Mouse (Mus musculus) kidney, postnatal 0 days (tissue): Measurements from ENCODE around the gene Kif13a. TPM values are rescaled to one million over a fixed set of nuclear protein-coding genes. Genes with fewer than 3 reads are reported as not detected.

Experiments
- ATAC-seq: fragments of 200-750 bp; cut with Nextera tagmentation; replicated peaks from 2 replicates; pipeline ENCODE4 v1.8.0; 2017; ENCODE audit warnings: low read depth, moderate number of reproducible peaks, moderate TSS enrichment, moderate library complexity; ENCODE audit not compliant: low FRiP score
- DNase-seq: peaks from one replicate; pipeline ENCODE4 v3.0.0-alpha.2; 2016; ENCODE audit warnings: low spot score
- H3K27ac ChIP-seq: fragments of 300-500 bp; sonication (generic); 2 replicates; pipeline ENCODE4 v1.5.1; 2014; ENCODE audit warnings: mild to moderate bottlenecking
- H3K27me3 ChIP-seq: fragments of 300-500 bp; sonication (generic); 2 replicates; pipeline ENCODE4 v1.6.1; 2014; ENCODE audit warnings: low read length, mixed read lengths; ENCODE audit not compliant: insufficient read depth
- H3K36me3 ChIP-seq: fragments of 300-500 bp; sonication (generic); 2 replicates; pipeline ENCODE4 v1.6.1; 2014; ENCODE audit warnings: low read length, mixed read lengths; ENCODE audit not compliant: insufficient read depth
- H3K4me1 ChIP-seq: fragments of 300-500 bp; sonication (generic); replicated peaks from 2 replicates; pipeline ENCODE4 v1.6.1; 2014; ENCODE audit warnings: antibody characterized with exemption, low read length, mixed read lengths; ENCODE audit not compliant: insufficient read depth
- H3K4me2 ChIP-seq: fragments of 300-500 bp; sonication (generic); 2 replicates; pipeline ENCODE4 v1.6.1; 2014; ENCODE audit warnings: mild to moderate bottlenecking, low read length, moderate library complexity, mixed read lengths
- H3K4me3 ChIP-seq: fragments of 300-500 bp; sonication (generic); replicated peaks from 2 replicates; pipeline ENCODE4 v1.5.1; 2014; ENCODE audit warnings: low read depth, low read length
- H3K9ac ChIP-seq: fragments of 300-500 bp; sonication (generic); 2 replicates; pipeline ENCODE4 v1.6.1; 2014; ENCODE audit warnings: low read depth, low read length
- H3K9me3 ChIP-seq: fragments of 300-500 bp; sonication (generic); replicated peaks from 2 replicates; pipeline ENCODE4 v1.6.1; 2016; ENCODE audit warnings: low read length, inconsistent platforms, mixed read lengths
- CTCF ChIP-seq: IDR thresholded peaks from 2 replicates; pipeline ENCODE4 v1.5.1; 2016; ENCODE audit warnings: antibody characterized with exemption, low read depth, mild to moderate bottlenecking, moderate library complexity
- WGBS: fragments of 180-500 bp; shearing (Covaris S2); extraction: QIAGEN DNeasy Blood & Tissue Kit; methylation state at CpG from one replicate; pipeline ENCODE4 v1.1.7; 2014; 5-methylcytosine and 5-hydroxymethylcytosine counted together
- polyA plus RNA-seq: library from polyadenylated mRNA; unstranded; fragments of >200 nt; fragmentation: Nextera tagmentation; extraction: Ambion mirVana; gene quantifications from 2 replicates; pipeline ENCODE4 v1.2.1, GENCODE M21; 2015

Kif13a gene
- polyA plus RNA-seq, 1 experiment from 2014 or later: 13.1 TPM

DNA sequence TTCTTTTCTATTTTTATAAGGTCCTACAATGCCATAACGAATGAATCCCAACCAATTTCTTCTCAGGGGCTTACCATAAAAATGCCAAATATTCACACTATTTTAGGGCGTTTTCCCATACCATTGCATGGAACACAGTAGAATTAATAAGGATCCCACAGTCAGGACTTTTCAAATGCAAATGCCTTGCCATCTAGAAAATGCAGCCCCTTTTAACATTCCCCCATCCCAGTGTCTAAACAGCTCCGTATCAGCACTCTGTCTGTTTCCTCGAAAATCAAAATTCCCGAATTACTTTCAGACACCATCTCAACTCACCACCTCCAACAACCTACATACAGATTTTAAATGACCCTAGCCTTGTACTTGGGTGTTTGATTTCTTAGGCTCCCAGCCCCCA lies 1.3 kb downstream of the Kif13a start:
- DNase-seq (no peak), ATAC-seq (no peak)
- no peaks in the 10 kb centered on the region for H3K9me3 ChIP-seq
- H3K27me3 ChIP-seq: no peaks in the 10 kb centered on the region
- H3K9ac ChIP-seq: no peak overlapping the region
- H3K36me3 ChIP-seq: no peaks in the 10 kb centered on the region
- H3K4me3 ChIP-seq: peak overlapping the region; percentile 86
- H3K4me2 ChIP-seq: peak overlapping the region; percentile 96
- TF ChIP-seq CTCF: no peak
- no peaks in the 10 kb centered on the region for H3K4me1 ChIP-seq
- 39% methylated on average over 5 of the region's 5 CpGs for WGBS
- no peak overlapping the region for H3K27ac ChIP-seq

DNA sequence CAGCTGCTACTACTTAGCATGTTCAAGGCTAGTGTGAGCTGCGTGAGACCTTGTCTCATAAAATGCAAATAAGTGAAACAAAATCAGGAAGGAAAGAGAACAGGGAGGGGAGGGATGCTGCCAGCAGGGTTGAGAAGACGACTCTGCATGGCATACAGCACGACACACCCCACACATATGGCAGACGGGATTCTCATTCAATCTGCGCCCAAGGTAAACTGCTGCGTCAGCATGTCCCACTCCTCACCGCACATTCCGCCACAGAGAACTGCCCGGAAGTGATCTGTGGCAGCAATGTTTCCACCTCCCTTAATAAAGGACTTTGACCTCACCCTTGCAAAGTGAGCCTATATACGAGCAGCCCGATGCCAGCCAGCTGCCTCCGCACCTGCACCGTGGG lies 4.0 kb downstream of the Kif13a start:
- no peak for DNase-seq
- Histone ChIP-seq H3K36me3 (no peaks in the 10 kb centered on the region), H3K27ac (no peak overlapping the region), H3K9me3 (no peaks in the 10 kb centered on the region), H3K4me3 (no peak overlapping the region), H3K27me3 (no peaks in the 10 kb centered on the region), H3K9ac (no peak overlapping the region), H3K4me2 (no peak overlapping the region), H3K4me1 (no peaks in the 10 kb centered on the region)
- 78% methylated on average over 13 of the region's 13 CpGs for WGBS
- TF ChIP-seq CTCF: no peak
- no peak for ATAC-seq

DNA sequence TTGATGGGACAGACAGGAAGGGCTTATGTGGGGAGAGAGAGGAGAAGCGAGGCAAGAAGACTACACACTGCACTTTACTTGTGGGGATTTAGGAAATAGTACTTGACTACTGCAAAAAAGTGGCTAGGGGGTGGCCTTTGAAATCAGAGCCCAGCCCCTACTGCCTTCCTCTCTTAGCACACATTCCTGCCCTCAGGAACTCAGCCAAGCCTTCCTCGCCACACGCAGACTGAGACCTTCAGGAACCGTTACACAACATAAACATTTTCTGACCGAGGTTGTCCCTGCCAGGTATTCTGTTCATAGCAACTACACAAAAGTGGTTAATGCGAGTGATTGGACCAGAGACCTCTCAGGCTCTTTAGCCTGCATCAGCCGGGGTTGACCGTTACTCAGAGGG lies 8.1 kb downstream of the Kif13a start:
- H3K36me3 ChIP-seq: no peaks in the 10 kb centered on the region
- no peak overlapping the region for H3K9ac ChIP-seq
- no peaks in the 10 kb centered on the region for H3K27me3 ChIP-seq
- H3K27ac ChIP-seq: no peak overlapping the region
- DNase-seq (peak; percentile 24), ATAC-seq (no peak)
- H3K9me3 ChIP-seq: no peaks in the 10 kb centered on the region
- H3K4me1 ChIP-seq: no peaks in the 10 kb centered on the region
- no peak overlapping the region for H3K4me2 ChIP-seq
- no peak overlapping the region for H3K4me3 ChIP-seq
- no peak for TF ChIP-seq CTCF
- 54% methylated on average over 8 of the region's 8 CpGs for WGBS

DNA sequence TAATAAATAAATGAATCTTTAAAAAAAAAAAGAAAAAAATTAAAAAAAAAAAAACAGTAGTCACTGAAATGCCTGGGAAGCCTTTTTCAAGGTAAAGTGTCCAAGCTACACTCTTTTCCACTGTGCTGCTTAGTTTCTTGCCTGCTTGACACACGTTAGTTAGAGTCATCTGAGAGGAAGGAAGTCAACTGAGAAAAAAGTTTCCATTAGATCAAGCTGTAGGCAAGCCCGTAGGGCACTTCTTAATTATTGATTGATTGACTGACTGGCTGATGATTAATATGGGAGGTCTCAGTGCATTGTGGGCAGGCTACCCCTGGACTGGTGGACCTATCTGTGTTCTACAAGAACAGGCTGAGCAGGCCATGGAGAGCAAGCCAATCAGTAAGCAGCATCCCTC lies 9.9 kb downstream of the Kif13a start:
- WGBS: 67% methylated on average over 2 of the region's 2 CpGs
- H3K36me3 ChIP-seq: no peaks in the 10 kb centered on the region
- H3K9ac ChIP-seq: no peak overlapping the region
- no peaks in the 10 kb centered on the region for H3K9me3 ChIP-seq
- H3K4me1 ChIP-seq: no peaks in the 10 kb centered on the region
- no peak for TF ChIP-seq CTCF
- H3K27me3 ChIP-seq: no peaks in the 10 kb centered on the region
- no peak overlapping the region for H3K27ac ChIP-seq
- H3K4me3 ChIP-seq: no peak overlapping the region
- H3K4me2 ChIP-seq: no peak overlapping the region
- ATAC-seq: no peak
- DNase-seq: no peak

GRCm38 (mm10) chr13:46918509-46918908 lies 11.2 kb downstream of the Kif13a start:
- Histone ChIP-seq H3K4me2 (no peak overlapping the region), H3K4me1 (no peaks in the 10 kb centered on the region), H3K9me3 (no peaks in the 10 kb centered on the region), H3K27ac (no peak overlapping the region), H3K36me3 (no peaks in the 10 kb centered on the region), H3K27me3 (no peaks in the 10 kb centered on the region), H3K4me3 (no peak overlapping the region), H3K9ac (no peak overlapping the region)
- no peak for DNase-seq
- no peak for TF ChIP-seq CTCF
- no peak for ATAC-seq
- 78% methylated on average over 5 of the region's 5 CpGs for WGBS

- no peak for DNase-seq
- Histone ChIP-seq H3K27me3 (no peaks in the 10 kb centered on the region), H3K27ac (no peak overlapping the region), H3K4me2 (no peak overlapping the region), H3K4me1 (0 out of 2 replicates have a peak, but pooled peaks cover 9% of the 10 kb centered on the region), H3K9ac (no peak overlapping the region), H3K9me3 (no peaks in the 10 kb centered on the region), H3K4me3 (no peak overlapping the region), H3K36me3 (no peaks in the 10 kb centered on the region)
- whole genome bisulfite sequencing: 52% methylated on average over 6 of the region's 6 CpGs
- TF ChIP-seq CTCF: no peak
- no peak for ATAC-seq
Measured at GRCm38 (mm10) chr13:46911960-46912359, 17.7 kb downstream of the Kif13a start.

- Histone ChIP-seq H3K27me3 (no peaks in the 10 kb centered on the region), H3K9me3 (no peaks in the 10 kb centered on the region), H3K36me3 (no peaks in the 10 kb centered on the region), H3K9ac (no peak overlapping the region), H3K4me3 (no peak overlapping the region), H3K4me2 (no peak overlapping the region), H3K27ac (no peak overlapping the region), H3K4me1 (0 out of 2 replicates have a peak, but pooled peaks cover 9% of the 10 kb centered on the region)
- 32% methylated on average over 11 of the region's 11 CpGs for WGBS
- DNase-seq (no peak), ATAC-seq (no peak)
- no peak for TF ChIP-seq CTCF
Measured at GRCm38 (mm10) chr13:46911018-46911419, 18.6 kb downstream of the Kif13a start.
